10 mouse cellular contexts compared by ENCODE assay signal in genomic region chr13:20473641-20474078, GRCm38 (mm10).
DNase-seq lines count a peak whose midpoint lies in the region; ATAC-seq and TF ChIP-seq lines count a peak whose summit lies in the region.
"Had no signal": no experiment of that assay in that cellular context is flagged by ENCODE, and none has a peak within 500 bp of the region (broad histone marks: within the 10 kb centered on the region; RNA-seq: fewer than 3 reads in every experiment).

No protein-coding gene starts in this region.

- H3K9me3 ChIP-seq in hindbrain, embryonic 13.5 days, result no peaks in the 10 kb centered on the region
- H3K9me3 ChIP-seq in neural tube, embryonic 13.5 days, result no peaks in the 10 kb centered on the region
- H3K9me3 ChIP-seq: limb, embryonic 15.5 days had no signal

- H3K9ac ChIP-seq in hindbrain, embryonic 13.5 days, result peak overlapping the region; percentile 78
- peak overlapping the region; percentile 72 for H3K9ac ChIP-seq in neural tube, embryonic 13.5 days
- H3K9ac ChIP-seq: limb, embryonic 15.5 days had no signal

- WGBS in hindbrain, embryonic 13.5 days, result 37% methylated on average over 7 of the region's 7 CpGs
- 37% methylated on average over 7 of the region's 7 CpGs for WGBS in neural tube, embryonic 13.5 days
- WGBS in thymus, adult 2 months, result 92% methylated on average over 7 of the region's 7 CpGs

- peak overlapping the region; percentile 63 for H3K4me2 ChIP-seq in hindbrain, embryonic 13.5 days
- peak overlapping the region; percentile 77 for H3K4me2 ChIP-seq in neural tube, embryonic 13.5 days
- H3K4me2 ChIP-seq: limb, embryonic 15.5 days had no signal

- peak overlapping the region; percentile 82 for H3K27ac ChIP-seq in left cerebral cortex, adult 2 months
- peak overlapping the region; percentile 94 for H3K27ac ChIP-seq in hindbrain, embryonic 13.5 days
- H3K27ac ChIP-seq in neural tube, embryonic 13.5 days (replicated peaks), result peak overlapping the region; percentile 90
- no peak overlapping the region for H3K27ac ChIP-seq in thymus, adult 2 months (ENCODE audit: control insufficient read depth, insufficient read depth, low read length)
- H3K27ac ChIP-seq: limb, embryonic 15.5 days had no signal

- peak overlapping the region; percentile 71 for H3K4me3 ChIP-seq in left cerebral cortex, adult 2 months
- H3K4me3 ChIP-seq in hindbrain, embryonic 13.5 days, result peak overlapping the region; percentile 54
- peak overlapping the region; percentile 54 for H3K4me3 ChIP-seq in neural tube, embryonic 13.5 days
- no peak overlapping the region for H3K4me3 ChIP-seq in thymus, adult 2 months (ENCODE audit: control insufficient read depth, insufficient read depth, low read length)
- H3K4me3 ChIP-seq: limb, embryonic 15.5 days had no signal

- no peak for DNase-seq in cerebellum, adult 11 months
- DNase-seq in left cerebral cortex, adult 2 months (ENCODE audit: extremely low spot score in 1 of 2, low spot score in 2 of 2), result no peak
- DNase-seq in left cerebral cortex, adult 8-10 months (ENCODE audit: low spot score in 2 of 2), result no peak
- DNase-seq in kidney, adult 11 months, result no peak
- DNase-seq in thymus, adult 2 months, result no peak
- DNase-seq: lung, postnatal 10 days had no signal

- H3K4me1 ChIP-seq in hindbrain, embryonic 13.5 days (replicated peaks), result peaks cover 56% of the 10 kb centered on the region
- H3K4me1 ChIP-seq in neural tube, embryonic 13.5 days (replicated peaks), result peaks cover 53% of the 10 kb centered on the region
- no peaks in the 10 kb centered on the region for H3K4me1 ChIP-seq in thymus, adult 2 months (replicated peaks; ENCODE audit: control insufficient read depth, insufficient read depth, low read length)
- H3K4me1 ChIP-seq: limb, embryonic 15.5 days had no signal

- TF ChIP-seq POLR2A in thymus, adult 2 months (IDR thresholded peaks at IDR 0.05; ENCODE audit: control insufficient read depth, extremely low read depth, insufficient read depth, low read length, poor library complexity), result no peak

- no peak for TF ChIP-seq CTCF in left cerebral cortex, adult 2 months (IDR thresholded peaks at IDR 0.05)
- TF ChIP-seq CTCF in thymus, adult 2 months (IDR thresholded peaks at IDR 0.05; ENCODE audit: borderline replicate concordance, control insufficient read depth, extremely low read depth, insufficient read depth, low read length, poor library complexity), result no peak

- no peaks in the 10 kb centered on the region for H3K36me3 ChIP-seq in hindbrain, embryonic 13.5 days
- no peaks in the 10 kb centered on the region for H3K36me3 ChIP-seq in neural tube, embryonic 13.5 days
- no peaks in the 10 kb centered on the region for H3K36me3 ChIP-seq in thymus, adult 2 months (ENCODE audit: control insufficient read depth, insufficient read depth, low read length)
- H3K36me3 ChIP-seq: limb, embryonic 15.5 days had no signal

- H3K27me3 ChIP-seq in hindbrain, embryonic 13.5 days, result no peaks in the 10 kb centered on the region
- H3K27me3 ChIP-seq in neural tube, embryonic 13.5 days, result no peaks in the 10 kb centered on the region
- no peaks in the 10 kb centered on the region for H3K27me3 ChIP-seq in thymus, adult 2 months (ENCODE audit: control insufficient read depth, insufficient read depth, low read length)
- H3K27me3 ChIP-seq: limb, embryonic 15.5 days had no signal

- ATAC-seq in cerebellum, adult (ENCODE audit: insufficient number of reproducible peaks, low FRiP score, low TSS enrichment), result peak; percentile 10; the same call in 1 of the 2 replicates
- no peak for ATAC-seq in hindbrain, embryonic 13.5 days (ENCODE audit: low FRiP score)
- ATAC-seq in neural tube, embryonic 13.5 days (ENCODE audit: low read depth), result 0 out of 2 replicates have a peak, but pooled peaks have one; percentile 4

- intact Hi-C loops in left cerebral cortex, adult 2 months (cut with DNase I), result loop anchor here (5.0 to 10.0 kb wide), 7 partner anchors 64 to 684 kb away; no protein-coding TSS in a partner anchor
